ENCODE assay signal across 27 mouse cellular contexts in the genomic region with DNA sequence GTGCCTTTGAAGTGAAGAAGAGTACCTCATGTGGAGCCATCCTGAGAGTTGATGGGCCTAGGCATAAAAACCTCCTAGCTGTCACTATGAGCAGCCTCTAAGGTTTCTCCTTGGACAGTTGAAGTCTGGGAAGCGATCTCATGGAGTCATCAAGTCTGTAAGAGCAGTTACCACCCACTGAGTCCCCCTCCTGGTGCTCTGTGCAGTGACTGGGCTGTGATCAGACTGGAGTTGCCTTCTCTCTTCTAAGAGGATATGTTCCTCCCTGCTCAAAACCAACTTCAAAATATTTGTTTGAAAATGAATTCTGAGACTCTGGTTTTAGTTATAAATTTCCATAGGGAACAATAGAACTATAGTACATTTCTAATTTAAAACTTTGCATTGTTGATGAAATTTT.
"Had no signal": no experiment of that assay in that cellular context is flagged by ENCODE, and none has a peak within 500 bp of the region (broad histone marks: within the 10 kb centered on the region; RNA-seq: fewer than 3 reads in every experiment).

No protein-coding gene starts in this region.

- H3K9me3 ChIP-seq: heart, embryonic 10.5 days; heart, embryonic 12.5 days; hindbrain, embryonic 10.5 days; hindbrain, embryonic 12.5 days; intestine, embryonic 15.5 days; limb, embryonic 10.5 days; limb, embryonic 12.5 days; liver, embryonic 13.5 days had no signal

- H3K4me2 ChIP-seq: heart, embryonic 12.5 days; hindbrain, embryonic 12.5 days; hindbrain, embryonic 14.5 days; intestine, embryonic 15.5 days; limb, embryonic 12.5 days; liver, embryonic 11.5 days; liver, embryonic 13.5 days had no signal

- H3K9ac ChIP-seq: heart, embryonic 12.5 days; hindbrain, embryonic 12.5 days; hindbrain, embryonic 14.5 days; intestine, embryonic 15.5 days; limb, embryonic 12.5 days; liver, embryonic 13.5 days had no signal

- H3K27me3 ChIP-seq: heart, embryonic 12.5 days; hindbrain, embryonic 12.5 days; intestine, embryonic 15.5 days; limb, embryonic 12.5 days; liver, embryonic 13.5 days had no signal

- H3K4me1 ChIP-seq: heart, embryonic 12.5 days; hindbrain, embryonic 10.5 days; hindbrain, embryonic 12.5 days; intestine, embryonic 15.5 days; limb, embryonic 10.5 days; limb, embryonic 12.5 days; liver, embryonic 13.5 days had no signal

- H3K27ac ChIP-seq: gastrocnemius, adult 2 months; heart, embryonic 10.5 days; hindbrain, embryonic 10.5 days; hindbrain, embryonic 12.5 days; hindbrain, embryonic 14.5 days; intestine, embryonic 15.5 days; layer of hippocampus, adult 2 months; left cerebral cortex, adult 2 months; limb, embryonic 10.5 days; limb, embryonic 12.5 days; liver, embryonic 13.5 days had no signal

- H3K36me3 ChIP-seq: heart, embryonic 10.5 days; heart, embryonic 12.5 days; hindbrain, embryonic 10.5 days; hindbrain, embryonic 12.5 days; intestine, embryonic 15.5 days; limb, embryonic 10.5 days; limb, embryonic 12.5 days; liver, embryonic 13.5 days had no signal

- DNase-seq: gastrocnemius, adult 2 months; gastrocnemius, postnatal 10 days; gastrocnemius, postnatal 25 days; heart, adult 18-20 months; heart, postnatal 10 days; heart, postnatal 4 days; kidney, adult 18-20 months; kidney, adult 8-10 months; kidney, postnatal 10 days; kidney, postnatal 25 days; kidney, postnatal 4 days; liver; liver, embryonic 13.5 days had no signal

- ATAC-seq: hindbrain, embryonic 16.5 days; inflammation-experienced regulatory T-cells, adult 6 months; intestine, embryonic 15.5 days; intestine, postnatal 0 days had no signal

- H3K4me3 ChIP-seq: gastrocnemius, adult 2 months; heart, embryonic 10.5 days; heart, embryonic 12.5 days; hindbrain, embryonic 10.5 days; hindbrain, embryonic 12.5 days; intestine, embryonic 15.5 days; layer of hippocampus, adult 2 months; left cerebral cortex, adult 2 months; limb, embryonic 10.5 days; limb, embryonic 12.5 days; liver, embryonic 13.5 days had no signal
